Mouse (Mus musculus) liver, embryonic 14.5 days (tissue): ENCODE results near the gene Prrt4. TPM values are rescaled to one million over a fixed set of nuclear protein-coding genes. Genes with fewer than 3 reads are reported as not detected.
A peak's percentile ranks its signal among the peaks of the same experiment; 100 is the strongest.

Source experiments
- ATAC-seq: fragments of 200-750 bp; cut with Nextera tagmentation; 2 replicates; pipeline ENCODE4 v1.8.0; 2017; ENCODE audit warnings: moderate number of reproducible peaks, mild to moderate bottlenecking, moderate library complexity; ENCODE audit not compliant: insufficient read depth
- DNase-seq, 3 experiments: peaks; one replicate each; pipeline ENCODE4 v3.0.0-alpha.2; 2012 to 2013; ENCODE audit warnings: low read depth in 3 of 3, low spot score in 3 of 3
- H3K27ac ChIP-seq: fragments of 300-500 bp; sonication (generic); 2 replicates; pipeline ENCODE4 v1.5.1; 2014; ENCODE audit warnings: moderate library complexity, mild to moderate bottlenecking, control low read depth, inconsistent platforms
- H3K27me3 ChIP-seq: fragments of 300-500 bp; sonication (generic); 2 replicates; pipeline ENCODE4 v1.6.1; 2014; ENCODE audit warnings: mild to moderate bottlenecking, low read length, moderate library complexity; ENCODE audit not compliant: control insufficient read depth, insufficient read depth
- H3K36me3 ChIP-seq: fragments of 300-500 bp; sonication (generic); replicated peaks from 2 replicates; pipeline ENCODE4 v1.6.1; 2014; ENCODE audit warnings: low read depth; ENCODE audit not compliant: control insufficient read depth, insufficient read depth
- H3K4me1 ChIP-seq, 2 experiments: fragments of 200-500 bp in 1 of 2; fragments of 300-500 bp in 1 of 2; sonication (generic) in 1 of 2; replicated peaks; 2 replicates each; pipeline ENCODE4 v1.6.1; 2012 to 2014; ENCODE audit warnings: antibody characterized with exemption in 1 of 2, inconsistent platforms in 1 of 2, low read length in 1 of 2; ENCODE audit not compliant: control insufficient read depth in 2 of 2, insufficient read depth in 2 of 2
- H3K4me2 ChIP-seq: fragments of 300-500 bp; sonication (generic); 2 replicates; pipeline ENCODE4 v1.6.1; 2014; ENCODE audit warnings: low read depth, mild to moderate bottlenecking, control low read depth, moderate library complexity
- H3K4me3 ChIP-seq, 2 experiments: fragments of 200-500 bp in 1 of 2; fragments of 300-500 bp in 1 of 2; sonication (generic) in 1 of 2; 2 replicates each; pipeline ENCODE4 v1.5.1; 2012 to 2014; ENCODE audit warnings: low read depth in 2 of 2, low read length in 2 of 2, mild to moderate bottlenecking in 2 of 2, control low read depth in 1 of 2, inconsistent platforms in 1 of 2, moderate library complexity in 1 of 2; ENCODE audit not compliant: insufficient read depth in 1 of 2
- H3K9ac ChIP-seq: fragments of 300-500 bp; sonication (generic); replicated peaks from 2 replicates; pipeline ENCODE4 v1.6.1; 2014; ENCODE audit warnings: mild to moderate bottlenecking, control low read depth, moderate library complexity
- H3K9me3 ChIP-seq: fragments of 300-500 bp; sonication (generic); 2 replicates; pipeline ENCODE4 v1.6.1; 2016; ENCODE audit warnings: low read length, mixed read lengths; ENCODE audit not compliant: control insufficient read depth
- CTCF ChIP-seq: IDR thresholded peaks from 2 replicates; pipeline ENCODE4 v1.5.1; 2016; ENCODE audit warnings: antibody characterized with exemption, low read depth, control low read depth
- EP300 ChIP-seq: IDR thresholded peaks from 2 replicates; pipeline ENCODE4 v1.6.1; 2016; ENCODE audit warnings: antibody characterized with exemption, low read depth
- WGBS: fragments of 180-500 bp; shearing (Covaris S2); extraction: QIAGEN DNeasy Blood & Tissue Kit; methylation state at CpG from one replicate; pipeline ENCODE4 v1.1.7; 2014; ENCODE audit not compliant: insufficient replicate concordance; 5-methylcytosine and 5-hydroxymethylcytosine counted together
- polyA plus RNA-seq, 2 experiments: library from polyadenylated mRNA; depleted of rRNA in 1 of 2; stranded (reverse) in 1 of 2; unstranded in 1 of 2; fragments of >200 nt; fragmentation: Nextera tagmentation in 1 of 2; extraction: Ambion mirVana in 1 of 2; gene quantifications; 2 replicates each; pipeline versions ENCODE4 v1.2.1 to v1.2.3; 2012 to 2014

Prrt4 gene
- polyA plus RNA-seq, 2 experiments: 0.01 TPM; not detected in 1

DNA sequence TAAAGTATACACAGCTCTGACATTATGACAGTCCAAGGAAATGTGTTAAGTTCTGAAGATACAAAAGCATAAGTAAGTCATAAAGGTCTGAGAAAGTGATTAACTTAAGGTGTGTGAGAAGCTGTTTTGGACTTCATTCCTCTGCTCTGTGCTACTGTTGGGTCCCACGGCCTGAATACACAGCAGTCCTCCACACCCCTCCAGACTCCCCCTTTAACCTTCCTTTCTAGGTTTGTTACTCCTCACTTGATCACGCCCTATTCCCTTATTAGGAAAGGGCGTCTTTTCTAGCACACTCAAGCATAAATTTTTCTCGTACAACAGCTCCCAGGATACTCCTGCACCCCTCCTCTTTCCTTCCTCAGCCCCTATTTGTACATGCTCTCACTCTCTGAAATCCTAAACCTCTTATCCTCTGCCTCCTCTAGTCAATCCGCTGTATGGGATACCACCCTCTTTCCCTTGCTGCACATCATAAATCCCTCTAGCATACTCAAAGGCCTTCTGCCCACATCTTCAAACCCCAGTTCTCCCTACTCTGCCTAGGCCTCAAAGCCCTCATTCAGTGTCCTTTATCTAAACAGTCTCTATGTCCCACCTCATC lies 31.9 kb downstream of the Prrt4 start:
- ATAC-seq (no peak), DNase-seq (no peak)
- Histone ChIP-seq H3K9me3 (no peaks in the 10 kb centered on the region), H3K4me3 (no peak overlapping the region), H3K9ac (no peak overlapping the region), H3K36me3 (peaks cover 3% of the 10 kb centered on the region), H3K4me2 (no peak overlapping the region), H3K4me1 (0 out of 4 replicates have a peak, but pooled peaks cover 0 to 2% of the 10 kb centered on the region in 2 experiments), H3K27me3 (no peaks in the 10 kb centered on the region), H3K27ac (no peak overlapping the region)
- TF ChIP-seq EP300: no peak
- TF ChIP-seq CTCF: no peak
- 69% methylated on average over 5 of the region's 5 CpGs for WGBS

DNA sequence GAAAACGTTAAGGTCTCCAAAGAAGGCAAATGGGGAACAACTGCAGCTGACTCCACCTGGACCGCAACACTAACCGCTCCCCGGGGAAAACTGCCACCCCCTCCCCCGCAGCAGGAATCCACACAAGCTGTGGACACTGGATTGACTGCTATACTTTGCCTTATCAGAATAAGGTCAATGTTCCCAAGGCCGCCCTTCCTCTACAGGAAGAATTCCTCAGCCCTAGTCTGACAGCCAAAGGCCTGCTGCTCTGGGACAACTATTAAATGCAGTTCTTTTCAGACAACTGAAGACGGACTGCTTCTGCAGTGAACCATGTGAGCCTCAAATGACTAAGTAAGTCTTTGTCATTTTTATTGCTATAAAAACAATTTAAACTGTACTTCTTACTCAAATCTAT lies 32.7 kb downstream of the Prrt4 start:
- Histone ChIP-seq H3K4me1 (0 out of 4 replicates have a peak, but pooled peaks cover 0 to 2% of the 10 kb centered on the region in 2 experiments), H3K4me3 (no peak overlapping the region), H3K9me3 (no peaks in the 10 kb centered on the region), H3K36me3 (peaks cover 3% of the 10 kb centered on the region), H3K27me3 (no peaks in the 10 kb centered on the region), H3K9ac (no peak overlapping the region), H3K4me2 (no peak overlapping the region), H3K27ac (no peak overlapping the region)
- DNase-seq: no peak
- 69% methylated on average over 7 of the region's 7 CpGs for WGBS
- no peak for ATAC-seq
- no peak for TF ChIP-seq EP300
- TF ChIP-seq CTCF: no peak

DNA sequence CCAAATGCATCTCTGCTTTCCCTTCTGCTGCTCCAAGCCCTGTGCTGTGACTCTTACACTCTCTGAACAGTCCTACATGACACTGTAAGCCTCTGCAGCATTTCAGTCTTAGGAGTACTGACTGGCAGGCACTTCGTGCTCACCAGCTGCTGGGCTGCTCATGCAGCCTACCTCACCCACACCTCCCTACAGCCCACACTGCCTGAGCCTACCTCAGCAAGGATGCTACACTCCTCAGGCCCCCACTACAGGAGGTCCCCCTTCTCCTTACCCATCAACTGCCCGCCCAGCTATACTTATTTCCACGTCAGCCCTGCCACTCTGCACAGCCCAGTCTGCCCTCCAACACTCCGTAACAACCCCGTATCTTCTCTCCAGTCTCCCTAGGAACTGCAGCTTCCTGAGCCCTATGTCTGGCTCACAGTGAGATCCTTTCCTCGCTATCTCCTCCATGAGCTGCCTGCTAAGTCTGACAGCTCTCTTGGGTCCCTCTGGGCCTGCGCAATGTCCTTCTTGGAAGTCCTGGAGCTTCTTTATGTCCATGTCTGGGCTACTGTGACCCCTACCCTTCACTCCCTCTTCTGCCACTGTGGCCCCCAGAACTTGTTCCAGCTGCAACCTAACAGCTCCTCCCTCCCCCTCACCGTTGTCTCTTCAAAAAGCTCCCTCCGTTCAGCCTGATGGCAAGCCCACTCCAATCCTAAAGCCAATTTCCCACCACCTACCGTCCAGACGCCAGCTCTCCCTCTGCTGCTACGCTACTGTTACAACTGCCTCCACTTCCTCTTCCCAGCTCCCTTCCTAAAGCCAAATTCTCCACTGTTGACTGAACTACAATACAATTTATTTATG lies 33.7 kb downstream of the Prrt4 start:
- no peaks in the 10 kb centered on the region for H3K27me3 ChIP-seq
- no peak for ATAC-seq
- 0 out of 4 replicates have a peak, but pooled peaks cover 0 to 2% of the 10 kb centered on the region in 2 experiments for H3K4me1 ChIP-seq
- no peak for DNase-seq
- no peak overlapping the region for H3K4me2 ChIP-seq
- H3K9ac ChIP-seq: no peak overlapping the region
- TF ChIP-seq CTCF (no peak), EP300 (no peak)
- no peak overlapping the region for H3K4me3 ChIP-seq
- no peak overlapping the region for H3K27ac ChIP-seq
- H3K36me3 ChIP-seq: peaks cover 3% of the 10 kb centered on the region
- 69% methylated on average over 12 of the region's 12 CpGs for WGBS
- no peaks in the 10 kb centered on the region for H3K9me3 ChIP-seq

DNA sequence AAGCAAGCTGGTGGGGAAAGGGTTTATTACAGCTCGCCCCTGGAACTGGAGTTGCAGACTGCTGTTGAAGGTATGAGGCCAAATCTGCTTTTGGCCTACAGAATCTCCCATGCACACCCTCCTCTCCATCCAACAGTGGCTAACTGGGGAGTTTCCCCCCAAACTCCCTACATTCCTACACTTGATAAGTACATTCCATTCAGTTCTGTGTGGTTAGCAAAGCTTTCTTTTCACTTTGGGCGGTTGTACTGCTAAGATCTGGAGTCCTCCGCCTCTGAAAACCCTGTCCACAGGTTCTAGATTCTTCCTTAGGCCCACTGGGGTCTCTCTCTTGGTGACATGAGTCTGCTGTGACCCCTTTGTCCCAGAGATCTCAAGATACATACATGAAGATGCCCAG lies 34.4 kb downstream of the Prrt4 start:
- 64% methylated on average over 3 of the region's 3 CpGs for WGBS
- H3K4me3 ChIP-seq: no peak overlapping the region
- no peaks in the 10 kb centered on the region for H3K9me3 ChIP-seq
- no peak overlapping the region for H3K9ac ChIP-seq
- H3K36me3 ChIP-seq: peaks cover 5% of the 10 kb centered on the region
- H3K4me2 ChIP-seq: no peak overlapping the region
- H3K27me3 ChIP-seq: no peaks in the 10 kb centered on the region
- ATAC-seq: no peak
- H3K27ac ChIP-seq: no peak overlapping the region
- 0 out of 4 replicates have a peak, but pooled peaks cover 0 to 2% of the 10 kb centered on the region in 2 experiments for H3K4me1 ChIP-seq
- TF ChIP-seq EP300: no peak
- no peak for TF ChIP-seq CTCF
- no peak for DNase-seq

DNA sequence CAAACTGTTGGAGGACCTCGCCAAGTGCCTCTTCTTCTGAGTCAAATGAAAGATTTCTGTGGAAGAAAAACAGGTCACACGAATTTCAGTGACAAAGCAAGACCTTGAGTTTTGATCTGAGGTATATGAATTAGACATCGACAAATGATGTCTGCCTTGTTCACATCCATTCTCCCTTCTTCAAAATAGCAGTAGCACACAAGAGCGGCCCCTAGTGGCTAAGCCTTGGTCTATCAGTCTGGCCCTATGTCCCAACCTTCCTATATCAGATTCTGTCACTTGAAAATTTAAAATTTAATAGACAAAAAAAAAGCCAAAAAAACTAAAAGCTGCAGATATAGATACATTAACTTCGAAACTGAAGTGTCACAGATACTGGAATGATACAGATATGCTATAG lies 35.8 kb downstream of the Prrt4 start:
- DNase-seq: no peak
- H3K4me2 ChIP-seq: no peak overlapping the region
- no peak overlapping the region for H3K27ac ChIP-seq
- H3K9me3 ChIP-seq: no peaks in the 10 kb centered on the region
- H3K9ac ChIP-seq: no peak overlapping the region
- H3K36me3 ChIP-seq: peaks cover 5% of the 10 kb centered on the region
- no peaks in the 10 kb centered on the region for H3K27me3 ChIP-seq
- no peaks in the 10 kb centered on the region for H3K4me1 ChIP-seq
- WGBS: 29% methylated on average over 5 of the region's 5 CpGs
- no peak overlapping the region for H3K4me3 ChIP-seq
- no peak for ATAC-seq
- TF ChIP-seq EP300 (no peak), CTCF (peak; percentile 67)
